Mouse (Mus musculus) embryo, embryonic 10.5 days (tissue): ENCODE results near the gene Nfe2l3.
A peak's percentile ranks its signal among the peaks of the same experiment; 100 is the strongest.

ENCODE experiments used
- DNase-seq: peaks from one replicate; pipeline ENCODE4 v3.0.0-alpha.2; 2015; ENCODE audit warnings: low spot score

Gene Nfe2l3

GRCm38 (mm10) chr6:51486076-51486710 lies 53.7 kb downstream of the Nfe2l3 start:
- DNase-seq: no peak

- no peak for DNase-seq
Measured at GRCm38 (mm10) chr6:51486731-51487130, 54.3 kb downstream of the Nfe2l3 start.

- peak; percentile 24 for DNase-seq
Measured at GRCm38 (mm10) chr6:51489787-51490186, 57.3 kb downstream of the Nfe2l3 start.

- no peak for DNase-seq
Measured at GRCm38 (mm10) chr6:51497321-51498111, 65.0 kb downstream of the Nfe2l3 start.

- no peak for DNase-seq
Measured at GRCm38 (mm10) chr6:51505671-51506070, 73.2 kb downstream of the Nfe2l3 start.

GRCm38 (mm10) chr6:51507556-51507955 lies 75.1 kb downstream of the Nfe2l3 start:
- DNase-seq: no peak
